Mouse (Mus musculus): ENCODE data around the gene Hoxd4. TPM values are rescaled to one million over a fixed set of nuclear protein-coding genes. Genes with fewer than 3 reads are reported as not detected.
A peak's percentile ranks its signal among the peaks of the same experiment; 100 is the strongest.

Hoxd4 gene
- total RNA-seq, 2 experiments from 2014 or later, result not detected

DNA sequence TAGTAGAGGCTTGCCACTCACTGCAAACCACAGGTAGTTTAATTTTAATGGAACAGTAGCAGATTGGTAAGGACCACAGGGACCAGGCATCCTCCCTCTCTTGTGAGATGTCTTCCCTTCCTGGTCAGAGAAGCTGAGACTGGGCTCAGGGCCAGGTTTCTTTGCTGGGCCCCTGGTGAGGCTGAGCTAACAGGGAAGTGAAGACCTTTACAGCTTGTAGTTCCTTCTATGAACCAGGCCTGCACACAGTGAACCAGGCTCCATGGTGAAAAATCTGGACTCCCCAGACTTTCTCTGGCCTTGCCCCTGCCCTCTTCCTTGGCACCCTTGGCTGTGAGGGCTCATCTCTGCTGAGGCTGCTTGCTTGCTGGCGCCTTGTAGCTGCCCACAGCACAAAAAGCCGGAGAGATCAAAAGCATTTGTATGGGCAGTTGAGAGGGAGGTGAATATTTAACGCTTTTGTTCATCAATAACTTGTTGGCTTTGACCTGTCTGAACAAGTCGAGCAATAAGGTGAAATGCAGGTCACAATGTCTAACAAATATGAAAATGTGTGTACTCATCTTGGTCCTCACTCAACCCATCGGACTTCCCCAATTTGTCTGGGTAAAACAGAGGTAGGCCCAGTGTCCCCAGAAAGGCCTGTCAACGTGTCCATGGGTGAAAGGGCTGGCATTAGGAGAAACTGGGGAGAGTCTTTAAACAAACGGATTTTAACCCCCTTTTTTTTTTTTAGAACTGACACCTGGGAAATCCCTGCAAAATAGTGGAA is 12.7 kb downstream of the Hoxd4 start:
- ATAC-seq (replicated peaks; ENCODE audit: poor library complexity, severe bottlenecking), result peak; percentile 37; the same call in 1 of the 2 replicates

DNA sequence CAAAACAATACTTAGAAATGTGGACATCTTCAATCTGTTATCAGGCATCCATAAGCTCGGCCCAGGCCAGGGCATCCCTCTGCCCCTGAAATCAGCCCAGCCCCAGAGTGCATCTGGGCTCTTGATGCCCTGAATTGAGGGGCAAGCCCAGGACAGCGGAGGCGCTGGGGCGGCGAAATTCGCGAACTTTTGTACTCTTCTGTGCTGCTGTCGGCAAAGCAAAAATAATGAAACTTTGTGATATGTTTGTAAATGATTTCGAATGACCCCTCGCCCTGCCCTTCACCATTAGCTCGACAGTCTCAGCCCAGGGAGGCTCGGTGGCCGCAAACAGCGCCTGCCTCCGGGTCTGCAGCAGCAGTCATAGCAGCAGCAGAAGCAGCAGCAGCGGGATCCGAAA is 13.4 kb downstream of the Hoxd4 start:
- ATAC-seq (replicated peaks; ENCODE audit: poor library complexity, severe bottlenecking), result no peak

DNA sequence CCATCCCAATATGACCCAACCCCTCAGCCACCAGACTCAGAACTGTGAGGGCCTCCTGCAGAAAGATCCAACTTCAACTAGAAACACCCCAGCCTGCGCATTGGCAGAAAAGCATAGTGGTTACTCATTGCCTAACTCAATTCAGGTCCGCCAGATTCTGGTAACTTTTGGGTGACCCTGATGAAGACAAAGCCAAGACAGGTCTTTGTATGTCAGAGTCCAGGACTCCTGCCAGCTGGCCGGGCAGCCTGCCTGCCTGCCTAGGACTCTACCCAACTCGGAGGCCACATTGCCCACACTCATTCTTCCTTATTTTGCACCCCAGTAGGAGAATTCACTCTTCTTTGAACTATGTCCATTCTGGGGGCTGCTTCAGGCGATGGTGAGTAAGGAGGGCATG is 14.8 kb downstream of the Hoxd4 start, which contains the start of gene Gm28230:
Gene Gm28230 (plus strand): TSS at position 178 of the 400 bp plus-strand sequence.
- no peak for ATAC-seq (replicated peaks; ENCODE audit: poor library complexity, severe bottlenecking)

- no peak for ATAC-seq (replicated peaks; ENCODE audit: poor library complexity, severe bottlenecking)
Observed at GRCm38 (mm10) chr2:74726973-74727639, 15.4 kb downstream of the Hoxd4 start.

DNA sequence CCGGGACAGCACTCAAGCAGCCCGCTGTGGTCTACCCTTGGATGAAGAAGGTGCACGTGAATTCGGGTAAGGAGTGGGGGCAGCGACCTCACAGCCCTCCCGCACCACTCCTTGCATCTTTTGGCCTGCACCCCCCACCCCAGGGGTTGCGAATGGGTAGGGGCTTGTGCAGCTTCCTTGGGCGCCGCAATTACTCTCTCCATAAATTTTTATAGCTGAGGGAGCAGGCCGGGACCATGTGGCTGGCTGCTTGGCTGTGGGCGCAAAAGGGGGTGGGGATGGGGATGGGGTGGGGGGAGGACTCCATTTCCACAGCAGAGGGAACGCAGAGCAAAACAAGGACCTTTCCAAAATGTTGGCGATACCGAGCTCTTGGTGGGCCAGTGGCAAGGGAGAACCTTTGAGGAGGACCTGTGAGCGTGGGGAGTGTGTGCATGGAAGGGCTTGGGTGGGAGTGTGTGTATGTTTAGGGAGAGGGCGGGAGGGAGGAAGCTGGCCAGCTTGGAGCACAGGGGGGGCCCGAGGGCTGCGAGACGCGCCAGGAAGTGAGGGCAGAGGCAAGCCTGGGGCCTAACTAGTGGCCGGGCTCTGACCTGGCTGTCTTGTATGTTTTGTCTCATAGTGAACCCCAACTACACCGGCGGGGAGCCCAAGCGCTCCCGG is 16.0 kb downstream of the Hoxd4 start:
- ATAC-seq (replicated peaks; ENCODE audit: poor library complexity, severe bottlenecking), result no peak

DNA sequence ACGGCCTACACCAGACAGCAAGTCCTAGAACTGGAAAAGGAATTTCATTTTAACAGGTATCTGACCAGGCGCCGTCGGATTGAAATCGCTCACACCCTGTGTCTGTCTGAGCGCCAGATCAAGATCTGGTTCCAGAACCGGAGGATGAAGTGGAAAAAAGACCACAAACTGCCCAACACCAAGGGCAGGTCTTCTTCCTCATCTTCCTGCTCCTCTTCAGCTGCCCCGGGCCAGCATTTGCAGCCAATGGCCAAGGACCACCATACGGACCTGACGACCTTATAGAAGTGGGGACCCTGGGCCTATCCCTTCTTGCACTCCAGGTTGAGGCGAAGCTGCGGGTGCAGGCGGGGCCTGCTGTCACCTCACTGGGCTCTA is 16.6 kb downstream of the Hoxd4 start:
- ATAC-seq (replicated peaks; ENCODE audit: poor library complexity, severe bottlenecking), result no peak

GRCm38 (mm10) chr2:74730331-74730730 is 18.6 kb downstream of the Hoxd4 start:
- ATAC-seq (replicated peaks; ENCODE audit: poor library complexity, severe bottlenecking), result no peak

DNA sequence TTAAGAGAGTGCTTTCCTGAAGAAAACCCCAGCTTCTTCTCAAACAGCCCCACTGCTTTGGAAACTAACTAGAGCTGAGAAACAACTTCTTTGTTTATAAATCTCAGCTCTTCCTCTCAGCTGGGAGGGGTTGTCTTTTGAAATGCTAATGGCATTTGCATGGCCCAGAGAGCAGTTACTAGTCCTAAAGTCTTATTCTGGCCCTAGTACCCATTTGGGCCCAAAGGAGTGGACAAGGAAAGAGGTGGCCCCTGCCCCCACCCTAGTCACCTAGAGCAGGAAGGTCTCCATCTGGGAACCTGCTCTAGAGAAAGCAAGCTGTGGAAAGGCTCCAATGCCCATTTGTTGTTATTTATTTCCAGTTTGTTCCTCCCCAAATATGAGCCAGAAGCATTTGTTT is 19.3 kb downstream of the Hoxd4 start:
- no peak for ATAC-seq (replicated peaks; ENCODE audit: poor library complexity, severe bottlenecking)

DNA sequence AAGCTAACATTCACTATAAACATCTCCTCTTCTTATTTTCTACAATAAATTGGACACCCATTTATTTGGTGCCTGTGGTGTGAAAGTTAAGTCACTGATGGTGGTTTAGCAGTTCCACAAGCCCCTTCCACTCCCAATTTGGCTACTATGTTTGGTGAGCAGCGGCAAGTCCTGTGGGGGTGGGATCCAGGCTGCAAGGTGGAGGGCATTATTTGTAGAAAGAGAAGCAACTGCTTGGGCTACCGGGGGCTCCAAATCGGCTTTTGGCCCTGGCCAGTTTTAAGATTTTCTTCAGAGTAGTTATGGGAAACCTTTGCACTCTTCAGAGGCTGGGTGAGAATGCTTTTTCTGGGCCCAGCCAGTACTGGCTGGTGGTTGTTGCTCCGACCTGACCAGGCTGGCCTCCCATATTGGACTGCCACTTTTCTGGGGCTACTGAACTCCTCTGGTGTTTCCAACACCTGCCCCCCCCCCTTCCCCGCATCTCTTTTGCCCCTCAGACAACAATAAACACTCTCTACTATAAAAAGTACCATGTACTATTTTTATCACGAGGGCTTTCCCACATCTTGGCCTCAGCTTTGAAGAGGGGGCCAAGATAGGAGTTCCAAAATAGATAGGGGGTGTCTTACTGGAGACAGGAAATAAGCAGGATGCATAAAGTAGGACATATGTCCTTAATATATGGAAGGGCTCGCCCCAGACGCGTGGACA is 20.2 kb downstream of the Hoxd4 start:
- ATAC-seq (replicated peaks; ENCODE audit: poor library complexity, severe bottlenecking), result no peak

DNA sequence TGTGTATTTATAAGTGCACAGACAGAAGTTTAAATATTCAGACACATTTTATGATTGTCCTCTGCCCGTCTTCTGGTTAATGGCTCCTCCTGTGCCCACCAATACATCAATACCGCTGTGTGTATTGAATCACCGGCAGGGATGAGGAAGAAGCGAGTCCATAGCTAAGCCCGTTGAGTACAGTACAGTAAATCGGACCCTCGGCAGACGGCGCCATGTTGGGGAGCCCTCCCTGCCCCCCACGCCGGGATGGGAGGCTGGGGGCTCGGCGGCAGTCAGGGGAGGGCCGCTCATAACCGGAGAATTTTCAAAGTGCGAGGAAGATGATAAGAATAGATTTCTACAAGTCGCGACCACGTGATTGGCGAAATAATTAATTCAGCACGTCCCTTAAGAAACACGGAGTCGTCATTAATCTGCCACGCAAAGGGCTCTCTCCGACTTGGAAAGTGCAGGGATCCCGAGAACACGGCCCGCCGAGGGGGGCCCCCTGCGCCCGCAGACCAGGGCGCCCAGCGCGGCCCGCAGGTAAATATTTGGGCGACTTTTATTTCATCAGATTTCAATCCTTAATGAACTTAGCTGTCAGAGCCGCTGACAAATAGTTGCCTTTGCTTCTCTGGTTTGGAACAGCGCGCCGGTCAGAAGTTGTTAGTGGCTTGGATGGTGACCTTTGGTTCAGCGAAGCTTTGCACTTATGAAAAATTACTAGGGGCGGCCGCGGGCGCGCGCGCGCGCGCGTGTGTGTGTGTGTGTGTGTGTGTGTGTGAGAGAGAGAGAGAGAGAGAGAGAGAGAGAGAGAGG is 21.0 kb downstream of the Hoxd4 start:
- ATAC-seq (replicated peaks; ENCODE audit: poor library complexity, severe bottlenecking), result no peak

DNA sequence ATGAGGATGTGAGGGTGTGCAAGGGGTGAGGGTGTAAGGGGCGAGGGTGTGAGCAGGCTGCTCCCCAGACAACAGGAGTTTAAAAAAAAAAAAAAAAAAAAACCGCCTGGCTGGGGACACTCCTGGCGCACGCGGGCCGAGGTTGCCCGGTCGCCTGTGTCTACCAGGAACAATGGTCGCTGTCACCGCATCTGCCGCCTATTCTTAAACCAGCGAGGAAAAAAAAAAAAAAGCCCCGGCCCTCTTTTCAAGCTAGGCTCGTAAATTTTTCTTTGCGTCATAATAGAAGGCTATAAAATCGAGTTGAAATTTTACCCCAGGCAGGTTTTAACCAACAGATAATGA is 21.6 kb downstream of the Hoxd4 start:
- ATAC-seq (replicated peaks; ENCODE audit: poor library complexity, severe bottlenecking), result no peak

DNA sequence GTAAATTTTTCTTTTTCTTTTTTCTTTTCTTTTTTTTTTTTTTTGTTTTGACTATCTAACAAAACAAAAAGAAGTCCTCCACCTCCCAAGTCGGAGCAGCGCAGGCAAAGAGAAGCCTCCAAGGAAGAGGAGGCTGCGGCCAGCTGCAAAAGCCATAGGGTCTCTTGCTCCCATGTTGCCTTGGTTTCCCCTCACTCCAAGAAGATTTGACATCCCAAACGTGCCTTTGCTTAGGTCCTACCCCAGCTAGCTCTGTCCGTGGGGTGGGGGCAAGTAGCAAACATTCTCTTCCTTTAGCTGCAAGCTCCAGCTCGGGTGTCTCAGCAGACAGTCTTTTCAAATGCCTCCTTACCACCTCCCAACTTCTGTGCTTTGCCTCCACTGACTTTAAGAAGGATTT is 22.0 kb downstream of the Hoxd4 start:
- ATAC-seq (replicated peaks; ENCODE audit: poor library complexity, severe bottlenecking), result no peak

- no peak for ATAC-seq (replicated peaks; ENCODE audit: poor library complexity, severe bottlenecking)
Observed at GRCm38 (mm10) chr2:74734451-74734850, 22.7 kb downstream of the Hoxd4 start.

DNA sequence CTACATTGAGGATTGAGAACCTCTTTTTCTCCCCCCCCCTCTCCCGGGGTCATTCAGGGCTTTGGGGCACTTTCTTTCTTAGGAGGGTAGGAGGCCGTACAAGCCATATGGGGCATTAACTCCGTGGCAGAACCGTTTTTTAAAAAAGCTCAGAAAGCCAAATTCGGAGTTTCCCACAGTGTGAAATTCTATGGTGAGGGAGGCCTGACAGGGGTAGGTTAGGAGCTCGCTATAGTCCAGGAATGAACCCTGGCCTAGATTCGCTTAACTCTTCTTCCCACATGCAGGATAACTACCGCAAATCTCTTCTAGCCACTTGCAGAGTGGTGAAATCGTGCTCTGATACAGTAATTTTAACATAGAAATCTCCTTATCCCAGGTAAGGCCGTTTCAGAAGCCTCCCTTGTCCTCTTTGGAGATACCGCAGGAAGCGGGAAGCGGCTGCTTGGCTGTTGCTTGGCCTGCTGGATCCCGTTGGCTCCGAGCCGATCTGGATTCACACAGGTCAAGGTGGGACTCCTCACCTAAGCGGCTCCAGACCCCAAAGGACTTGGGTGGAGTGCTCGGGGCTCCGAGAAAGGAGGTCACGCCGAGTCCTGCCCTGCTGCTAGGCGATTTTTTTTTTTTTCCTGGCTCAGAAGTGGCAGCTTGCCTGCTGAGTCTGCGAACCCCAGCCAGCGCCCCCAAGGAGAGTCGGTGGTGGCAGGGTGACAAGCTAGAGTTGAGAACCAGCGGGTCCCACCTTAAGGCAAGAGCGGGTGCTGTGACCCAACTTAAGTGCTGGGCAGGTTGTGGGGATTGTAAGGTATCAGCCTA is 23.5 kb downstream of the Hoxd4 start:
- no peak for ATAC-seq (replicated peaks; ENCODE audit: poor library complexity, severe bottlenecking)

- ATAC-seq (replicated peaks; ENCODE audit: poor library complexity, severe bottlenecking), result no peak
Observed at GRCm38 (mm10) chr2:74735851-74736687, 24.3 kb downstream of the Hoxd4 start.

GRCm38 (mm10) chr2:74736688-74737577 is 25.2 kb downstream of the Hoxd4 start:
- no peak for ATAC-seq (replicated peaks; ENCODE audit: poor library complexity, severe bottlenecking)

DNA sequence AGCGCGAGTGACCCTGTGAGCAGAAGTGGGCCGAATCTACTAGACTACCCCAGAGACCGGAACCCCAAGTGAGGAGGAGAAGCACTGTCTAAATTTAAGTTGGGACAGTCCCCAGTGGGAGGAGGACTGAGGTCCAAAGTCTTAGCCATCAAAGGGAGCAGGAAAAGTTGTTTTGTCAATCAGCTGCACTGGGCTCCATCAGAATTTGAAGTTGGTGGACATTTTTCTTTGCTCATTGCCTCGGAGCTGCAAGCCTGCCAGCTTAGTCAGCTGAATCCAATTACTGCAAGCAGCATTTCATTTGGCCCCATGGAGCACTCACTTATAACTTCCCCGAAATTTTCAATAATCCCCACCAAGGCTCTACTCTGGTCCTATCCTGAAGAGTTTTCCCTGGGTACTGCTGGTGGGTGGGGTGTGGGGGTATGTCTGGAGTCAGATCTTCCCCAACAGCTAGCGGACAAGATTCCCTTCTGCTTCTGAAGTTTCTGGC is 25.9 kb downstream of the Hoxd4 start:
- no peak for ATAC-seq (replicated peaks; ENCODE audit: poor library complexity, severe bottlenecking)
